Mouse (Mus musculus): ENCODE measurements around the gene Cd300lf.

Gene Cd300lf

GRCm38 (mm10) chr11:115133800-115134199 lies at the start of gene Cd300lf:
TSS of gene Cd300lf (minus strand) at chr11:115133992.
- peak; percentile 44 for DNase-seq (ENCODE audit: low read depth)

GRCm38 (mm10) chr11:115181913-115182638 lies 48.3 kb upstream of the Cd300lf start:
- DNase-seq (ENCODE audit: low read depth) = peak; percentile 93

DNA sequence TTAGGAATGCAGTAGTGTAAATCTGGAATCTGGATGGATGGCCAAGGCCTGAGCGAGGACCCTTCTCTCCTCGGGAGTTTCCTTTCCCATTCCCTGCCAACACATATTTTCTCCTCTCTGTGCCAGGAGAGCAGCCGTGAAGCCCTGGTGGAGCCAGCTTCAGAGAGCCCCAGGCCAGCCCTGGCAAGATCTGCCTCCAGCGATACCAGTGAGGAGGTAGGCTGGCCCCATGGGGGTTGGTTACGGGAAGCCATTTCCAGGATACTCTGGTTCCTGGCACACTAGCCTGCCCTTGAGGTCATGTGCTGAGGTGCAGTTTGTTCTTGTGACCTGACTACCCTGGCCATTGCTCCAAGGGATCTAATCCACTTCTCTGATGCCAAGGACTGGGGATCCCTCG lies 46.1 kb upstream of the Cd300lf start:
- DNase-seq (ENCODE audit: low read depth) = no peak

DNA sequence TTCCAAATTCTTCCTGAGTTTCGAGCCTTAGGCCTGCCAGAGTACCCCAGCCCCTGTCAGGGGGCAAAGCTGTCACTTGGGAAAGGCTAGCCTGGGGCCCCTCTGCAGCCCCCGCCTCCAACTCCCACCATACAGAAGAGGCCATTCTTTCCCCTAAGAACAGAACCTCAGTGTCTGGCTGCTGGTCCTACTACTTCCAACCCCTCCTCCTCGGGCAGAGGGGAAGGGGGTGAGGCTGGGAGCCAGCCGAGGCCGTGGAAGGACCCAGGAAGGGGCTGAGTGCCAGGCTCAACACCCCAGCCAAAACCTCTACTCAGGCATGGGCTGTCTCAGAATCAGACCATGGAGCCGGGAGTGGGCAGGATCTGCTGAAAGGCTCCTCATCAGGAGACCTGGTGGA lies 45.4 kb upstream of the Cd300lf start:
- no peak for DNase-seq (ENCODE audit: low read depth)

- no peak for DNase-seq (ENCODE audit: low read depth)
These were observed 45.0 kb upstream of the Cd300lf start for GRCm38 (mm10) chr11:115178766-115179165.

GRCm38 (mm10) chr11:115177559-115178195 lies 43.9 kb upstream of the Cd300lf start:
- no peak for DNase-seq (ENCODE audit: low read depth)

DNA sequence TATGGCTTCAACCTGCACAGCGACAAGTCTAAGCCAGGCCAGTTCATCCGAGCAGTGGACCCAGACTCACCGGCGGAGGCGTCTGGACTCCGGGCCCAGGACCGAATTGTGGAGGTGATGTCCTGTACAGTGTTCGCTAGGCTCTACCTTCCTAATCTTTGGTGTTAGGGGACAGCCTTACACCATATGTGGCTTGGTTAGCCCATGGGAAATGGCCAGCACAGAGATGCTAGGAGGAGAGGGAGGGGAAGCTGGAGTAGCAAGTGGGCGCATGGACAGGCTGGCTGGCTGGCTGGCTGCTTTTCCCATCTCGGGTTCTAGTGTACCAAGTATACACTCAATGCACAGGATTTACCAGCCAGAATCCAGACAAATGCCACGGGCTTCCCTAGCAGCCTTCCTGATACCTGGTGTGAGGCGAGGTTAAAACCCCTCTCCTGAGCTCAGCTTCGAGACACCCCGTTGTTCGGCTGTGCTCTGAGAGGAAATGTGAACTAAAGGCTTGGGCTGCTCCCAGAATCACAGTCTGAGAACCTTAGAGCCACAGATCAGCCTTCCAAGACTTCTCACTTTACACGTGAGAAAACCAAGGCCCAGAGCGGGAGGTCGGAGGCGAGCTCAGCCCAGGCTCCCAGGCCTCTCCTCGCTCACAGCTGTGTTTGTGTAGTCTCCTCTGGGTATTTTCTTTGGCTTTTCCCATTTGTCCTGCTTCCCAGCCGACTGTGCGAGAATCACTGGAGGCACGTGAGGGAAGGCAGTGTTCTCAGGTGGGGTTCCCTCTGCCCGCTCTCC lies 42.8 kb upstream of the Cd300lf start:
- no peak for DNase-seq (ENCODE audit: low read depth)

GRCm38 (mm10) chr11:115173549-115174339 lies 40.0 kb upstream of the Cd300lf start:
- peak; percentile 73 for DNase-seq (ENCODE audit: low read depth)

DNA sequence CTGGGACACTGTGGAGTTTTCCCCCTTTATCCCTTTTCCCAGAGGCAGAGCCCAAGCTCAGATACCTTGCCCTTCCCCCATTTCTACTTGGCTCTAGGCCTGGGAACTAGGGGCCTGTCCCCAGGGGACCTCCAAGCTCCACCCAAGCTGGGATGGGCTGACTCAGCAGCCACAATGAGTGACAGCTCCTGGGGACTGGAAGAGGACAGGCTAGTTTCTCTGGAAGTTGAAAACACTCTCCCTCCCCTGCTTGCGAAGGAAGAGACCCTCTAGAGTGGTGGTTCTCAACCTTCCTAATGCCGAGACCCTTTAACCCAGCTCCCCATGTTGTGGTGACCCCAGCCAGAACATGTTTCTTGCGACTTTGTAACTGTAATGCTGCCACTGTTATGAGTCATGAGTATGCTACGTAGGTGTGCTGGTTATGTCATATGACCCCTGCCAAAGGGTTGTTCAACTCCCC lies 39.1 kb upstream of the Cd300lf start:
- DNase-seq (ENCODE audit: low read depth) = no peak

DNA sequence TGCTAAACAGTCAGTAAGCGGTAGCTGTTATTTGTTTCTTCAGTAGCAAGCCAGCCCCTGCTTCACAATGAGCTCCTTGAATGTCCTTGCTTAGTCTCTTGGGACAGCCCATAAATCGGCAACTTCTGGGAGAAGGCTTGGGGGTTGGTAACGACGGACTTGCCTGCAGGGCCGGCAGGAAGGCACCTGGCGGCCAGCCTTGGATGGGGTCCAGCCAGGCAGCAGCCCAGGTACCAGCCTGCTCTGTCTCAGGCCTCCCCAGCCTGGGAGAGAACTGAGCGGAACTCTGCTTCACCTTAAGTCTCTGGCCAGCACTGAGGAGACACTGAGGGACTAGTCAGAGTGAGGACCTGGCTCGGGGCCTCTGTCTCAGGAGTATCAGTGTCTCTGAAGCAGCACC lies 37.3 kb upstream of the Cd300lf start:
- peak; percentile 15 for DNase-seq (ENCODE audit: low read depth)

DNA sequence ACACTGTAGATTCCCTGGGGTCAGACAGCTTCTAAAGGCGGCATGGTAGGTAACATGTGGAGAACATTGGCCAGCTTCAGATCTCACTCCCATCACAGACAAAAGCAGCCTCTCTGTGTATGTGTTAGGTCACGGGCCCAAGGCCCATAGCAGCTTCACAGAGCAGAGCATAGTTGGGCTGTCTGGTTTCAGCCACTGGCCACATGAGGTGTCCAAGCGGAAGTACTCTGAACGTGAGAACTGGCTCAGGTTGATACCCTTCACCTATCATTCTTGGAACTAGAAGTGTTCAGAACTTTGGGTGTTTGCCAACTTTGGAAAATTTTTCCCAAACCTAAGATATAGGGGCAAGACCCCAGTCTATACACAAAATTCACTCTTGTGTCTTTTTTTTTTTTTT lies 35.6 kb upstream of the Cd300lf start:
- DNase-seq (ENCODE audit: low read depth) = no peak

GRCm38 (mm10) chr11:115167631-115168249 lies 33.9 kb upstream of the Cd300lf start:
- DNase-seq (ENCODE audit: low read depth) = peak; percentile 48

- DNase-seq (ENCODE audit: low read depth) = peak; percentile 19
These were observed 33.0 kb upstream of the Cd300lf start for GRCm38 (mm10) chr11:115166776-115167175.

DNA sequence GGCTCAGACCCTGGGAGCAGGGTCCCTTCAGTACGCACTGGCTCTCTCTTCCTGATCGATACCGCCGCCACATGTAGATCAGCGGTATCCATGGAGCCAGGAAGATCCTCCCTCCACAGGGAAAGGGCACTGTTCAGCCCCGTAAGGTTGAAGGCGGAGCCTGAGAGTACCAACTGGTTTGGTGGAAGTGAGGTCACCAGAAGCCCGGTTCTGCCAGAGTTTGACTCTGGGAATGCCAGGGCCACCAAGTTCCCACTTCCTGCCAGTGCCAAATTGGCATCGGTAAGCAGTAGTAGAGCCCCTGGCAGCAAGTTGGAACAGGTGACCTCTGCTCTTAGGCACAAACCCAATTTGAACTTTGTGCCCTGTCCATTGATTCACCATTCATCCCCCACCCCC lies 31.2 kb upstream of the Cd300lf start:
- DNase-seq (ENCODE audit: low read depth) = peak; percentile 22

- DNase-seq (ENCODE audit: low read depth) = peak; percentile 65
These were observed 30.7 kb upstream of the Cd300lf start for GRCm38 (mm10) chr11:115164341-115164975.

- no peak for DNase-seq (ENCODE audit: low read depth)
These were observed 29.9 kb upstream of the Cd300lf start for GRCm38 (mm10) chr11:115163568-115164150.

DNA sequence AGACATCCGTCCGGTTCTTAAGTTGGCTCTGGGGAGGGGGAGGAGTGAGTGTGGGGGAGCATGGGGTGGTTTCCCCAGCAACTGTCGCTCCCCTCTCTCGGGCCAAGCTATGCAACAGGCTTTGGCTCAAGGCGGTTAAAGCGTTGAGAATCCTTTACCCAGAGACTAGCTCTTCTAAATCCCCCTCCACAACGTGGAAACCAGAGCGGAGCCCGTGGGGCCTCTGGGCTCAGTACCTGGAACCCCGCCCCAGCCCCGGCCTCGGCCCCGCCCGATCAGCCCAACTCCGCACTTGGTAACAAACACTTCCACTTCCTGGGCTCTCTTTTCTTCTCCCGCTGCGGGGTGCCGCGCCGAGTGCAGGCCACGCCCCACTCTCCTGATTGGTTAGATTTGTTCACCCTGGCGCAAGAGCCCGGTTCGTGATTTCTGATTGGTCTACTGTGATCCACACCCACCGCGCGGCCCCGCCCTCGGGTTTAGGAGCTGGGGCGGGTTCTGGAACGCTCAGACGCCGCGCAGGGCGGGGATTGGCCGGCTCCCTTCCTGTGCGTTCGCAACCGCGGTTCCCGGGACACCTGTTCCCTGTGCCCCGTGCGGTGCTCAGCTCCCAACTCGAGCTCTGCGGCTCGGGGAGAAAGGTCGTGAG lies 29.2 kb upstream of the Cd300lf start, which contains the start of gene Slc9a3r1:
Gene Slc9a3r1 (plus strand): TSS at position 510 of the 649 bp plus-strand sequence.
- DNase-seq (ENCODE audit: low read depth) = peak; percentile 99

- DNase-seq (ENCODE audit: low read depth) = no peak
These were observed 28.4 kb upstream of the Cd300lf start for GRCm38 (mm10) chr11:115162205-115162601.

- DNase-seq (ENCODE audit: low read depth) = peak; percentile 68
These were observed 27.9 kb upstream of the Cd300lf start for GRCm38 (mm10) chr11:115161578-115162204.

All from naive thymus-derived CD4-positive, alpha-beta T cell, adult 2 months (primary cell).